Mouse (Mus musculus): ENCODE measurements around the gene Tsen34.

Tsen34 gene

GRCm38 (mm10) chr7:3692382-3692986 lies at the start of gene Tsen34:
Tsen34 (plus strand) TSS chr7:3692863.
- in situ Hi-C loops (cut with MboI; ENCODE audit: unreplicated experiment in 2 of 2) = loop anchor here (10.0 to 25.0 kb wide), 6 partner anchors 405 to 970 kb away; partner anchors contain the start of genes Myadm (in 2 of the 2), Ppp6r1 (in 2 of the 2), Prkcg (in 2 of the 2) and Leng8 (in 1 of the 2)

GRCm38 (mm10) chr7:3643412-3643811 lies 49.3 kb upstream of the Tsen34 start:
- in situ Hi-C loops (cut with MboI; ENCODE audit: unreplicated experiment in 2 of 2) = no loop called here

- in situ Hi-C loops (cut with MboI; ENCODE audit: unreplicated experiment in 2 of 2) = no loop called here
Observed at GRCm38 (mm10) chr7:3643843-3644242, 48.8 kb upstream of the Tsen34 start.

- in situ Hi-C loops (cut with MboI; ENCODE audit: unreplicated experiment in 2 of 2) = no loop called here
Observed at GRCm38 (mm10) chr7:3644348-3644671, 48.4 kb upstream of the Tsen34 start.

- in situ Hi-C loops (cut with MboI; ENCODE audit: unreplicated experiment in 2 of 2) = loop anchor here in 1 of 2 experiments (5.0 kb wide), 1 partner anchor 57 kb away; the partner anchor contains the start of gene Rps9
Observed at GRCm38 (mm10) chr7:3644672-3645487, 47.8 kb upstream of the Tsen34 start, which contains the start of gene Cnot3. Cnot3 (plus strand) TSS chr7:3645268.

GRCm38 (mm10) chr7:3645488-3646025 lies 47.1 kb upstream of the Tsen34 start:
- in situ Hi-C loops (cut with MboI; ENCODE audit: unreplicated experiment in 2 of 2) = loop anchor here in 1 of 2 experiments (5.0 kb wide), 1 partner anchor 57 kb away; the partner anchor contains the start of gene Rps9

GRCm38 (mm10) chr7:3646188-3646587 lies 46.5 kb upstream of the Tsen34 start:
- in situ Hi-C loops (cut with MboI; ENCODE audit: unreplicated experiment in 2 of 2) = loop anchor here in 1 of 2 experiments (5.0 kb wide), 1 partner anchor 56 kb away; the partner anchor contains the start of gene Rps9

- in situ Hi-C loops (cut with MboI; ENCODE audit: unreplicated experiment in 2 of 2) = loop anchor here in 1 of 2 experiments (5.0 kb wide), 1 partner anchor 56 kb away; the partner anchor contains the start of gene Rps9
Observed at GRCm38 (mm10) chr7:3646641-3647040, 46.0 kb upstream of the Tsen34 start.

GRCm38 (mm10) chr7:3656966-3657365 lies 35.7 kb upstream of the Tsen34 start:
- in situ Hi-C loops (cut with MboI; ENCODE audit: unreplicated experiment in 2 of 2) = no loop called here

- in situ Hi-C loops (cut with MboI; ENCODE audit: unreplicated experiment in 2 of 2) = no loop called here
Observed at GRCm38 (mm10) chr7:3658578-3658977, 34.1 kb upstream of the Tsen34 start.

GRCm38 (mm10) chr7:3664524-3665214 lies 28.0 kb upstream of the Tsen34 start:
- in situ Hi-C loops (cut with MboI; ENCODE audit: unreplicated experiment in 2 of 2) = loop anchor here in 1 of 2 experiments (5.0 kb wide), 1 partner anchor 38 kb away; the partner anchor contains the start of gene Rps9

- in situ Hi-C loops (cut with MboI; ENCODE audit: unreplicated experiment in 2 of 2) = no loop called here
Observed at GRCm38 (mm10) chr7:3665215-3666114, 27.2 kb upstream of the Tsen34 start, which contains the start of gene Leng1. Leng1 (minus strand) TSS chr7:3665840.

- in situ Hi-C loops (cut with MboI; ENCODE audit: unreplicated experiment in 2 of 2) = no loop called here
Observed at GRCm38 (mm10) chr7:3666921-3667391, 25.7 kb upstream of the Tsen34 start.

GRCm38 (mm10) chr7:3674507-3675227 lies 18.0 kb upstream of the Tsen34 start:
- in situ Hi-C loops (cut with MboI; ENCODE audit: unreplicated experiment in 2 of 2) = loop anchor here (25.0 kb wide), 4 partner anchors 387 to 988 kb away; partner anchors contain the start of genes Myadm (in 2 of the 2), Ppp6r1 (in 2 of the 2), Prkcg (in 2 of the 2) and Ppp1r12c (in 1 of the 2)

- in situ Hi-C loops (cut with MboI; ENCODE audit: unreplicated experiment in 2 of 2) = loop anchor here (25.0 kb wide), 4 partner anchors 388 to 987 kb away; partner anchors contain the start of genes Myadm (in 2 of the 2), Ppp6r1 (in 2 of the 2), Prkcg (in 2 of the 2) and Ppp1r12c (in 1 of the 2)
Observed at GRCm38 (mm10) chr7:3675228-3675548, 17.5 kb upstream of the Tsen34 start.

- in situ Hi-C loops (cut with MboI; ENCODE audit: unreplicated experiment in 2 of 2) = loop anchor here (25.0 kb wide), 4 partner anchors 389 to 986 kb away; partner anchors contain the start of genes Myadm (in 2 of the 2), Ppp6r1 (in 2 of the 2), Prkcg (in 2 of the 2) and Ppp1r12c (in 1 of the 2)
Observed at GRCm38 (mm10) chr7:3676371-3676770, 16.3 kb upstream of the Tsen34 start.

- in situ Hi-C loops (cut with MboI; ENCODE audit: unreplicated experiment in 2 of 2) = loop anchor here (25.0 kb wide), 4 partner anchors 390 to 985 kb away; partner anchors contain the start of genes Myadm (in 2 of the 2), Ppp6r1 (in 2 of the 2), Prkcg (in 2 of the 2) and Ppp1r12c (in 1 of the 2)
Observed at GRCm38 (mm10) chr7:3677342-3677741, 15.3 kb upstream of the Tsen34 start, which contains the start of gene Tmc4. Tmc4 (minus strand) TSS chr7:3677553.

Measured in v-Abl transformed pro-B cells (cell line).